Mouse (Mus musculus) lung, adult 2 months (tissue): ENCODE results near the gene Atp6v0a1.

Experiments
- CTCF ChIP-seq: fragments of 200-500 bp; IDR thresholded peaks from 2 replicates; pipeline ENCODE4 v1.5.1; 2011; ENCODE audit warnings: mild to moderate bottlenecking, low read length, control low read depth; ENCODE audit not compliant: insufficient read depth
- POLR2A ChIP-seq: fragments of 200-500 bp; IDR thresholded peaks from 2 replicates; pipeline ENCODE4 v1.6.1; 2011; ENCODE audit warnings: low read depth, mild to moderate bottlenecking, control low read depth, low read length, borderline replicate concordance; ENCODE audit errors: extremely low read depth

DNA sequence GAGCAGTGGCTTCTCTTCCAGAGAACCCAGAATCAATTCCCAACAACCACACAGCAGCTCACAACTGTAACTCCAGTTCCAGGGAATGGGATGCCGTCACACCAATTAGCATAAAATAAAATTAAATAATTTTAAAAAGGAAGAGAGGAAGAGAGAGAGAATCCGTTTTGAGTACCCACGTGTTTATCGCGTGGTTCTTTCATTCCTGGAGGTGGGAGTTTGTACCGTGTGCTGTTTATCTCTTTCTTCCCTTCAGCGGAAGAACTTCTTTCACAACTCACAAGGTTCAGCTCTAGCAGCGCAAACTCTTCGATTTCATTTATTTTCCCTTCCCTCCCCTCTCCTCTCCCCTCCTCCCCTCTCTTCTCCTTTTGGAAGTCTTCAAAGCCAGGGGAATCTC is 15.0 kb upstream of the Atp6v0a1 start:
- TF ChIP-seq CTCF = no peak
- TF ChIP-seq POLR2A = no peak
